Mouse (Mus musculus) fibroblast of lung, adult 2 months (primary cell): ENCODE data around the gene Ier3.
A peak's percentile ranks its signal among the peaks of the same experiment; 100 is the strongest.

Source experiments
- DNase-seq: peaks from one replicate; pipeline ENCODE4 v3.0.0-alpha.2; 2011; ENCODE audit warnings: low read depth

The Ier3 gene

DNA sequence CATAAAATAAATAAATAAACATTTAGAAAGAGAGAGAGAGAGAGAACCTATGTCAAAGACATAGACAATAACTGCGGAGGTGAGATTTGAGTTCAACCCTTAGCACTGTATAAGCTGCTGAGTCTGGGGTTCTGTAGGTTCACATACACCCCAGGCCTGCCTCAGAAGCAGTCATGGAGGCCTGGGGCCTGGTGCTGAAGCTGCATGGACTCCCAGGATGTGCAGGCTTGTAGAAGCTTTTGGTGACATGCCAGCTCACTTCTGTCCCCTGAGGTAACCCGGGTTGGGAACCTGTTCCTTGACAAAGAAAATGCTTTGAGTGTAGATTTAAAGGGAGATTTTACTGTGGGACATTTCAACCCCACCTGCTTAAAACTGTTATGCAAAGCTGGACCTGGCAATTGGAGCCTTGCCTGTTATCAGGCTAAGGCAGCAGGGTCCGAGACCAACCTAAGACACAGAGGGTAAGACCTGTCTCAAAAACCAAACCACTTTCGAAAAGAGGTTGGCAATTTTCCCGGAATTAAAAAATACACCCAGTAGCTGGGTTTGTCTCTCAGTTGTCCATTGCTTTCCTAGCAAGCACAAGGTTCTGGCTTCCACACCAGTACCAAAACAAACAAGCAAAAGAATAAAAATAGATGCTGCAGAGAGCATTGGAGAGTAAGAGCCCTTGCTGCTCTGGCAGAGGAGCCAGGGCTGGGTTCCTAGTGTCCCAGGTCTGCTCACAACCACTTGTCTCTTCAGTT, 10.4 kb upstream of the Ier3 start:
- no peak for DNase-seq

DNA sequence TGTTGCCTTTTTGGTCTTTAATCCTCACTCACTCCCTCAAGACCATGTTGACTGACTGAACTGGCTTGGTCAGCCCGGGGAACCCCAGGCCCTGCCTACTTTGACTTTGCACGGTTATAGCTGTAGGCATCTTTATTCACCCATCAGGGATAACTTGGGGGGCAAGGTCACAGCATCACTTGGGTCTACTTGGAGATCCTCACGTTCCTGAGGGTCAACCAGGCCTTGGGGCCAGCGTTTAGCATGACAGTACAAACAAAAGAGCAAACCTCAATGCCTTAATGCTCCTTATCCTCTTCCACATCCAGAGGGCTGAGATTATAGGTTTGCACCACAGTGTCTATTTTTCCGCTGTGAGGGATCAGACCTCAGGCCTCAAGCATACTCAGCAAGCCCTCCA, 9.2 kb upstream of the Ier3 start:
- no peak for DNase-seq

DNA sequence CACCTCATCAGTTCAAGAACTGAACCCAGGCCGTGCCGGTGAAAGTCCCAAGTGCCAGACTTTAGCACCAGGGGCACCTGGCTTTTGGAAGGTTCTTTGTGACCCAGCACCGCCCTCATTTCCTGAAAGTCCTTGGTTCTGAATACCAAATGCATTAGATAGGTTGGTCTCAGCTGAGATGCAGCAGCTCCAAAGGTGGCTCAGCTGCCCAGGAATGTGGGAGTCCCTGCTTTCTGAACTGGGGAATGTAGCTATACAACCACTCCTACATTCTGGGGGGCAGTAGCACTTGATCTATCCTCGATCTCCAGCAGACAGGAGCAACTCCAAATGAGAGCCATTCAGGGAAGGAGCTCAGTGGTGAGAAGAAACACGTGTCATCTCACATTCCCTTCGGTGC, 8.7 kb upstream of the Ier3 start:
- no peak for DNase-seq

DNA sequence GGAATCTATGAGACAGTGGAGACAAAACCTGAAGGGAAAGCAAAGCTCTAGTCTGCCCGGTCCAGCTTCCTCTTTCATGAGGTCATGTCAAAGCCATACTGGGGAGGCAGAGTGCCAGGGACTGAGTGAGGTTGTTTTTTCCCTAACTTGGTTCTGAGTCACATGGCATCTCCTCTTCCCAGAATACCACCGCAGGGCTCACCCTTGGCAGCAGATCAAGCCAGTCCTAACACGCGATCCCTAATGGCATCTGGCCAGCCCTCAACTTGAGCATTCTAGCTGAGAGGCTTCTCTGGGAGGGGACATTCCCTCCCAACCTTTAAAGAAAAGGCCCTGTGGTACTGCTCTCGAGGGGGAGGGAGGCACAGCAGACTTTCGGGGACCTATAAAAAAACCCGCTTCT, 8.2 kb upstream of the Ier3 start:
- peak; percentile 100 for DNase-seq

DNA sequence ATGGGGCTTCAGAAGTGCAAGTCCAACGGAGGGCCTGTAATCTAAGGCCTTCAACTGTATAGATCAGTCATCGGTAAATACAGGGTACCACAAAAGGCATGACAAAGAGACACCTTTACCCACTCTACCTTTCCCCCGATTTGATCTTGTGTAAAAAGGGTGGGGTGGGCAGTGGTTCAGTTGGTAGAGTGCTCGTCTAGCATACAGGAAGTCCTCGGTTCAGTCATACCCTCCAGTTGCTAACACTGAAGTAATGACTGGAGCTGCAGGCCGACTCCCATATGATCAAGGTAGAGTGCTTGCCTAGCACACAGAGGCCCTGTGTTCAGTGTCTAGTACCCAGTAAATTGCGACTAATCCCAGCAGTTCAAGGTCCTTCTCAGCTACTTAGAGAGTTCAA, 7.8 kb upstream of the Ier3 start:
- DNase-seq = no peak

DNA sequence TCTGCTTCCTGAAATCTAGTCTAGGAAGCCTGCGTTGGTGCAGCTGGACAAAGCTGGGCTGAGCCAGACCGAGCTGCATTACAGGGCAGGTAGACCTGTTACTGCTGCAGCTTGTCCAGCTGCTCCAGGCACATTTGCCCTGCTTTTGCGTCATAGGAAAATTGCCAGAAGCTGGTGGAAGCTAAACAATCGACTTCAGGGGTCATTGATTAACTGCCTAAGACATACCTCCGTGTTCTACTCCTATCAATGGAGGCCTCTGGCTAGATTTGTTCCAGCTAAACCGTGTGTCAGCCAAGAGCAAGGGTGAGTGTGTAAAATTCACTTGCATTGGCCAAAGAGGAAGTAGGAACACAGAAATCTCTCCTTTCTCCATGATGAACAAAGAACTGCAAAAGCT, 6.8 kb upstream of the Ier3 start:
- no peak for DNase-seq

DNA sequence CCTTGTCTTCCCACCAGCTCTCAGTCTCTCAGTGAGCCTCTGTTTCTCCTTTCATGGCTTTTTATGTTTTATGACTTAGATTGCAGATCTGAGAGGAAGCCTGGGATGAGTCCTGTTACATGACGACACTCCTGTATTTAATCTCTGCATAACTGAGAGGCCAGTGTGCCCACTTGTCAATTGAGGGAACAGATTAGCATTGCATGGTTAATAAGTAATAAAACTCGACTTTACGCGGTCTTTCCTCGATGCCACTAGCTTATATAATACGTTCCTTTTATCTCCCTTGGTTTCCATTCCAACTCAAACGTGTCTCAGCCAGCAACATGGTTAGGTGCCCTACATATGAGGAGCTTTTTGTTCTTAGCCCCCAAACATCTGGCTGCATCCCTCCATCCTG, 5.6 kb upstream of the Ier3 start:
- DNase-seq = no peak

DNA sequence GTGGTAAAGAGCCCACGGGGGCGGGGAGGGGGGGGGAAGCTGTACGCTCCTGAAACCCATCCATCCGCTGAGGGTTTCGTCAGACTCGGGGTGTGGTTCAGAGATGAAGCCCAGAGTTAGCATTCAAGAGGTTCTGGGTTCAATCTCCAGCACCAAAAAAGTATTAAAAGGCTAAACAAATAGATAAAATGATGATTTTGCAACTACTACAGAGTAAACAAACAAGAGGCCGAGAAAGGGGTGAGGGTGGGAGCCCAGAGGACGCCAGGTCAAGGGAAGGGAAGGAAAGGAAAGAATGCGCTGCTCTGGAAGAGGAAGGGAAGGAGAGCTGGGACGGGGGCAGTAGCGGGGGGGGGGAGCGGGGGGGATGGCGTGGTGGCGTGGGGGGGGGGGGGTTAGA, 4.8 kb upstream of the Ier3 start:
- DNase-seq = no peak

DNA sequence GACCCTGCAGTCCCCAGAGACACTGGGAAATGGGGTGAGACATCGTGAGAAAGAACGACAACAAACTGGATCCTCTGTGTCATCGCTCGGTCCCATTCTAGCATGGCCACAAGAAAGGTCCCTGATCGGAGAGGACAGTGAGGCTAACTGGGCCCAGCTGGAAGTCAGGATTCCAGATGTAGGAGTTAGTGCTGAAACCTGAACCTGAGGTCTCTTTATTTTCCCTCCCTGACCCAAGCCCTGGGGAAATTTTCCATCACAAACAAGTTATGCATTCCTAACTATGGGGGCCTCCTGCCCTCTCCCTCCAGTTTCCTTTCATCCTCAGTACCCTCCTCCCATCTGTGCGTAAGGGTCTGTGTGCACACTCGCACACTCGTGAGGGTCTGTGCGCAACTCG, 4.3 kb upstream of the Ier3 start:
- no peak for DNase-seq

DNA sequence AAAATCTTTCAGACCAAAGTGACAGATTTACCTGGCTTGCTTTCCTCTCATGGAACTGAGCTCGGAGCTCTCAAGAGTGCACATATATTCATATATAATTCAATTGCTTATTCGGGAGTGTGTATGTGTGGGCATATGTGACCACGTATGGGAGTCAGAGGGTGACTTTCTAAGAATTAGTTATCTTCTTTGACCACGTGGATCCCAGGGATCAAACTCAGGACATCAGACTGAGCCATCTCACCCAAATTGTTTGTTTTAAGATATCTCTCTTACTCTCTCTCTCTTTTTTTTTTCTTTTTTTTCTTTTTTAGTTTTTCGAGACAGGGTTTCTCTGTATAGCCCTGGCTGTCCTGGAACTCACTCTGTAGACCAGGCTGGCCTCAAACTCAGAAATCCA, 1.4 kb upstream of the Ier3 start:
- no peak for DNase-seq

DNA sequence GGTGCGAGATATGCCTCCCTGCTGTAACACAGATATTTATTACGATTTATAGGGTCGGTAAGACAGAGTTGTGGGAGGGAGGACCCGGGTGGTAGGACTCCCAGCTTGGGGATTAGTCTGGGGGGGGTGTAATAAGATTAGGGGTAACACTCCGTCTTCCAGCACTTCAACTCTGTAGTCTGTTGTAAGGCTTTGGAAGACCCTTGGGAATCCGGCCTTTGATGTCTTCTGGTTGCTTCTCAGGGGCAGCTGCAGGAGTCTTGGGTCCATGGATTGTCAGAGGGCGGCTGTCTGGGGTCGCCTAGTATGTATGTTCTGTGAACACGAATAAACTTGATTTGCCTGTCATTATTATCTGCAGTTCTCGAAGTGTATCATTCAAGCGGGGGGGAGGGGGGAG, 1.1 kb downstream of the Ier3 start:
- no peak for DNase-seq

DNA sequence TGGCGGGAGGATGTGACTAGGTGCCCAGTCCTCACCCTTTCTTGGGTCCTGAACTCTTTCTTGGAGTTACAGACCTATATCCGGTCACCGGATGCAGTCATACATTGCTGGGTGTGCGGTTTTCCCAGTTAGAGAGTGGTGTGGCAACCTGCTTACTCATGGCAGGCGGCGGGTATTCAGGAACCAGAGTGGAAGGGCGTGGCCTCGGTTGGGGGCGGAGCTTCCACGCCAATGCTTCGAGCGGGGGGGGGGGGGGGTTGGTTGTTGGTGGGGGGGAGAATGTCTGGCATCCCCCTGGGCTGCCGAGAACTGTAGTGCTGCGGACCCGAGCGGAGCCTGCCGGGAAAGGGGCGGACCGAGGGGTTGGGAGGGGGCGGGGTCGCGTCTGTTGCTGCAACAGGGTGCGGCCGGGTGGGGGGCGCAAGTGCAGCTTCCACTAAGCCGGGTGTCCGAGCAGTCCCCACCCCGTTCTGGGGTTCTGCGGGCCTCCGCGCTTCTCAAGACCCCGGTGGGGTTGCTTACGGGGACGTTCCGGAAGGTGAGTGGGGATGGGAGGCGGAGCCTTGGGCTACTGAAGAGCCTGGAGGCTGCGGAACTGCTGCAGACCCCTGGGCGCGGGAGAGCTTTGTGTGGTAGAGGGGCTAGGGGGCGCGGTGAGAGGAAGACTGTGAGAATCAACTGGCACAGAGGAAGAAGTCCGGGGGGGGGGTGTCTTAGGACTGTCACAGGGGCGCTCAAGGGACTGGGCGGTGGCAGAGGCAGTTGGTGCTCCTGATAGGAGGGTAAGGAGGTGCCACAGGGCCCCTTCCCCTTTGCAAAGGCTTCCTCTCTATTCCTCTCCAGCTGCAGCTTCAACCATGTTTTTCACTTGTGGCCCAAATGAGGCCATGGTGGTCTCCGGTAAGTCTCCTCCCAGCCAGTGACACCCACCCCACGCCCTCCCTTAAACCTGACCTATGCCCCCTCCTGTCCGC, 1.8 kb downstream of the Ier3 start, which contains the start of gene Flot1:
Gene Flot1, plus strand, starts transcription at position 267 of the 974 bp plus-strand sequence.
- peak; percentile 84 for DNase-seq

DNA sequence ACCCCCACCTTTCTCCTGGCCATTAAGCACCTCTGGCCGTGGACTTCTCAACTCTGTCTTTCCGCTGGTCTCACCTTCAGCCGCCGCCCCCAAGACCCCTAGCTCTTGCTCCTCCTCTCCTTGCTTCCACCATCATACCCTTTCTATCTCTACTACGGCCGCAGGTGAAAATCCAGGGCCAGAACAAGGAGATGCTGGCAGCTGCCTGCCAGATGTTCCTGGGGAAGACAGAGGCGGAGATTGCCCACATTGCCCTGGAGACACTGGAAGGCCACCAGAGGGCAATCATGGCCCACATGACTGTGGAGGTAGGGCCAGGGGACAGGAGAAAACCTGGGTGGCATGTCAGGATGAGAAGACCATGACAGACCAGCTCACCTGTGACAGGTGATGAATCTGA, 2.9 kb downstream of the Ier3 start:
- no peak for DNase-seq

DNA sequence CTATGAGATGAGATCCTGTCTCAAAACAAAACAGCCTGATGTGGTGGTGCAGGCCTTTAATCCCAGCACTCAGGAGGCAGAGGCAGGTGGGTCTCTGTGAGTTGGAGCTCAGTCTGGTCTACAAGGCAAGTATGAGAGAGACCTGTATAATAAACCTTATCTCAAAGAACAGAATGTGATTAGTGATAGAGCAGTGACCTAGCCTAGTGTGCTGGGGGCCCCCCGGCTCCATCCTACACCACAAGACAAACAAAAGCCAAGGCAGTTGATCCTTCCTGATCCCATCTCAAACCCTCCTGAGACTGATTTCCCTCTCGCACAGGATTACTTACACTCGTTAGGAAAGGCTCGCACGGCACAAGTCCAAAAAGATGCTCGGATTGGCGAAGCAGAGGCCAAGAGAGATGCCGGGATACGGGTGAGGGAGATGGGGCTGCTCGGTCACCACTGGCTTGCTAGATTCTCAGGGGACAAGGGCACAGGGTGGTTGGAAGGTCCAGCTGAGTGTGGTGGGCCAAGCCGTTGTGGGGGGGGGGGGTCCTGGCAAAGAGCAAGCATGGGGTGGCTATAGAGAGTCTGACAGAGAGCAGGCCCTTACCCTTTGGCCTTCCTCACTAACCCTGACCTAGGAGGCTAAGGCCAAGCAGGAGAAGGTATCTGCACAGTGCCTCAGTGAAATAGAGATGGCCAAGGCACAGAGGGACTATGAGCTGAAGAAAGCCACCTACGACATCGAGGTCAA, 3.8 kb downstream of the Ier3 start:
- no peak for DNase-seq

DNA sequence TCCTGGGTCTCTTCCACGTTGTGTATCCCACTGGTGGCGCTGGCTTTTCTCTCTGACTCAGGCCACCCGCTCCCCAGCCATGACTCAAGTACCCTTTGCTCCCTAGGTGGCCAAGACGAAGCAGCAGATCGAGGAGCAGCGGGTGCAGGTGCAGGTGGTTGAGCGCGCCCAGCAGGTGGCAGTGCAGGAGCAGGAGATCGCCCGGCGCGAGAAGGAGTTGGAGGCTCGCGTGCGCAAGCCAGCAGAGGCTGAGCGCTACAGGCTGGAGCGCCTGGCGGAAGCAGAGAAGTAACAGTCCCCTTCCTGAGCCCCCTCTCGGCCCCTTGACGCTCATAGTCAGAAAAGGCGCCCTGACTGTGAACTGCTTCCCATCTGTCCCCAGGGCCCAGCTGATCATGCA, 8.3 kb downstream of the Ier3 start:
- DNase-seq = no peak

DNA sequence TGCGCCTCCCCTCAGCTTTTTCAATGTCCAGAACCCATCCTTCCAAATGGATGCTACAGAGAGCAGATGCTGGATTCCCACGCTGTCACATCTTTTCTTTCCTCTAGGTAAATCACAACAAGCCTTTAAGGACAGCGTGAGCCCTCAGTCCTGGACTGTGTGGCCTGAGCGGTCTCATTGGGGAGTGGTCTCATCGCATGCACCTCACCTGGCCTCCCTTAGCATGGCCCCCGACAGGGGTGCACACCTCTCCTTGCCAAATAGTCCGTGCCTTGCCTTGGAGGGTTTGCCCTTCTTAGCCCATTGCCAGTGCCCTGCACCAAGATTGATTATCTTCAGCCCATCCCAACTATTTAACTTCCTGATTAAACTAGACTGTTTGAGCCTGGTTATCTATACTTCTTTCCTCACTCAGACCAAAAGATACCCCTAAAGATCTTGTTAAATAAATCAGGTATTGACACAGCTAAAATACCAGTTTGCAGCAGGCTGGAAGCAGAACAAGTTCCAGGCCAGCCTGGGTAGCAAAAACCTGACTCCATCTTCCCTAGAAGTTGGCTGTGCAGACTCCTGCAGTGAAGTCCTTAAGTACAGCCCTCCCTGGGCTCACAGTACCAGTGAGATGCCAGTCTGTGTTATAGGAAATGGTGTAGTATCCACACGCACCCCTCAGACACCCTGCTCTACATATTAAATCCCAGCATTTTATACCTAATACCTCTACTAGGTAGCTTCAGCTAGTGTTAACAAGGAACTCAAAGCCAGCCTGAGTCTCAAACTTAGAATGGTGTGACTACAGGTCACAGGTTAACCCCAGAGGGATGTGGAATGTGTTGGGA, 11.1 kb downstream of the Ier3 start:
- no peak for DNase-seq

DNA sequence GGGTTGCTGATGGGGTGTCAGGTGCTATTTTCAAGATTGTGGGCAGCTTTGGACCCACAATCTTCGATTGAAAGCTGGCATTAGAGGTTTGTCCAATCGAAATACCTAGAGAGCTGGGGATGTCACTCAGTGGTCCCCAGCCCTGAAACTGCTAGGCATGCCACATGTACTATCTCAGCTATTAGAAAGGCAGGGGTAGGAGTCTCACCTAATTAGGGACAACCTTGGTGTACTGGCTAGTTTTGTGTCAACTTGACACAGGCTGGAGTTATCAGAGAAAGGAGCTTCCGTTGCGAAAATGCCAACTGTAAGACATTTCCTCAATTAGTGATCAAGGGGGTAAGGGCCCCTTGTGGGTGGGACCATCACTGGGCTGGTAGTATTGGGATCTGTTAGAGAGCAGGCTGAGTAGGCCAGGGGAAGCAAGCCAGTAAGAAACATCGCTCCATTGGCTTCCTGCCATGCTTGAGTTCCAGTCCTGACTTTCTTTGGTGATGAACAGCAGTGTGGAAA, 11.8 kb downstream of the Ier3 start:
- DNase-seq = no peak

DNA sequence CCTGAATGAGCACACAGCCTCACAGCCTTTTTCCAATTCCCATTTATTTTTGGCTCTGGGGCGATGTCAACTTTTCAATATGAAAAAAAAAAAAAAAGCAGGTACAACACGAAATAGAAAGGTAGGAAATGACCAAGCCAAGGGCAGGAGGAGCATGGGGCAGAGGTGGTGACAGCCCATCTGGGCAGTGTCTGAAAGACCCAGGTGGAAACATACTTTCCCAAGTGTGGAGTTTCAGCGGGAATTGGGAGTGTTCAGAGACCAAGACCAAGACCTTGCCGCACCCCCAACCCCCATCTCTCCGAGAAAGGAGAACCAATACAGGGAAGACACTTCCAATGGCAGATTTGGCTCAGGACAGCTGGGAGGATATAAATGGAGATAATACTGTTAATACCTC, 12.4 kb downstream of the Ier3 start:
- DNase-seq = no peak

DNA sequence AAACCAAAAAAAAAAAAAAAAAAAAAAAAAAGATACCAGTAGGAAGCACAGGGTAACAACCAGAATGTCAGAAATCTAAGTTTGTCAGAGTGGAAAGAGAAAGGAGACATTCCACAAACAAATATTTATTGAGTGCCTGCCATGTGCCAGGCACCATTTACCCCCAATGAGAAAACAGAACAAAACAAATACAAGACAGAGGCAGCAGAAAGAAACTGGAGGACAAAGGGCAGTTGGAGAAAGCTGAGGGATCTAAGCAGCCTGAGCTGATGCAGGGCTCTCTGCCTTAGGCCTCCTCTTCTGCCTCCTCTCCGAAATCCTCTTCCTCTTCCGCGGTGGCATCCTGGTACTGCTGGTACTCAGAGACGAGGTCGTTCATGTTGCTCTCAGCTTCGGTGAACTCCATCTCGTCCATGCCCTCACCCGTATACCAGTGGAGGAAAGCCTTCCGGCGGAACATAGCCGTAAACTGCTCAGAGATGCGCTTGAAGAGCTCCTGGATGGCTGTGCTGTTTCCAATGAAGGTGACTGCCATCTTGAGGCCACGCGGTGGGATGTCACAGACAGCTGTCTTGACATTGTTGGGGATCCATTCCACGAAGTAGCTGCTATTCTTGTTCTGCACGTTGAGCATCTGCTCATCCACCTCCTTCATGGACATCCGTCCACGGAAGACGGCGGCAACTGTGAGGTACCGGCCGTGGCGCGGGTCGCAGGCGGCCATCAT, 13.4 kb downstream of the Ier3 start:
- no peak for DNase-seq

DNA sequence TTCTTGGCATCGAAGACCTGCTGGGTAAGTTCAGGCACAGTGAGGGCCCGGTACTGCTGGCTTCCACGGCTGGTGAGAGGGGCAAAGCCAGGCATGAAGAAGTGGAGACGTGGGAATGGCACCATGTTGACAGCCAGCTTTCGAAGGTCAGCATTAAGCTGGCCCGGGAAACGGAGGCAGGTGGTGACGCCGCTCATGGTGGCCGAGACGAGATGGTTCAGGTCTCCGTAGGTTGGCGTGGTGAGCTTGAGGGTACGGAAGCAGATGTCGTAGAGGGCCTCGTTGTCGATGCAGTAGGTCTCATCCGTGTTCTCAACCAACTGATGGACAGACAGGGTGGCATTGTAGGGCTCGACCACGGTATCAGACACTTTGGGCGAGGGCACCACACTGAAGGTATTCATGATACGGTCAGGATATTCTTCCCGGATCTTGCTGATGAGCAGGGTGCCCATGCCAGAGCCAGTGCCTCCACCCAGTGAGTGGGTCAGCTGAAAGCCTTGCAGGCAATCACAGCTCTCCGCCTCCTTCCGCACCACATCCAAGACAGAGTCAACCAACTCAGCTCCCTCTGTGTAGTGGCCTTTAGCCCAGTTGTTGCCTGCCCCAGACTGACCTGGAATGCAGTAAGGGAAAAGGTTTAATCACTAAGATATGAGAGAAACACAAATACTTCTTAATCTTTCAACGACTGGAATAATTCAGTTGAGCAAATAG, 14.1 kb downstream of the Ier3 start:
- DNase-seq = no peak
